Mouse (Mus musculus) intestine, embryonic 15.5 days (tissue): ENCODE results near the gene Tmem274. TPM values are rescaled to one million over a fixed set of nuclear protein-coding genes. Genes with fewer than 3 reads are reported as not detected.
"Not testable (repeated sequence)": the region's sequence is repeated elsewhere in the genome, so short reads cannot be mapped to it uniquely, and the experiment has no call there.

Experiments
- ATAC-seq: fragments of 200-750 bp; cut with Nextera tagmentation; 2 replicates; pipeline ENCODE4 v1.8.0; 2017; ENCODE audit warnings: moderate TSS enrichment, moderate library complexity
- H3K27ac ChIP-seq: fragments of 300-500 bp; sonication (generic); 2 replicates; pipeline ENCODE4 v1.5.1; 2015; ENCODE audit warnings: mild to moderate bottlenecking, inconsistent platforms
- H3K27me3 ChIP-seq: fragments of 300-500 bp; sonication (generic); replicated peaks from 2 replicates; pipeline ENCODE4 v1.6.1; 2015; ENCODE audit warnings: inconsistent platforms
- H3K36me3 ChIP-seq: fragments of 300-500 bp; sonication (generic); 2 replicates; pipeline ENCODE4 v1.6.1; 2015; ENCODE audit warnings: inconsistent platforms
- H3K4me1 ChIP-seq: fragments of 300-500 bp; sonication (generic); replicated peaks from 2 replicates; pipeline ENCODE4 v1.6.1; 2015; ENCODE audit warnings: inconsistent platforms
- H3K4me2 ChIP-seq: fragments of 300-500 bp; sonication (generic); replicated peaks from 2 replicates; pipeline ENCODE4 v1.6.1; 2015; ENCODE audit warnings: mild to moderate bottlenecking, inconsistent platforms
- H3K4me3 ChIP-seq: fragments of 300-500 bp; sonication (generic); replicated peaks from 2 replicates; pipeline ENCODE4 v1.5.1; 2015; ENCODE audit warnings: inconsistent platforms
- H3K9ac ChIP-seq: fragments of 300-500 bp; sonication (generic); 2 replicates; pipeline ENCODE4 v1.6.1; 2015; ENCODE audit warnings: inconsistent platforms
- H3K9me3 ChIP-seq: fragments of 300-500 bp; sonication (generic); 2 replicates; pipeline ENCODE4 v1.6.1; 2016; ENCODE audit warnings: inconsistent platforms
- WGBS: fragments of 180-500 bp; shearing (Covaris S2); methylation state at CpG from one replicate; pipeline ENCODE4 v1.1.7; 2015; 5-methylcytosine and 5-hydroxymethylcytosine counted together
- polyA plus RNA-seq: library from polyadenylated mRNA; unstranded; fragments of >200 nt; fragmentation: Nextera tagmentation; extraction: Ambion mirVana; gene quantifications from 2 replicates; pipeline ENCODE4 v1.2.1, GENCODE M21; 2015

Gene Tmem274
- polyA plus RNA-seq, 1 experiment from 2014 or later = not detected

DNA sequence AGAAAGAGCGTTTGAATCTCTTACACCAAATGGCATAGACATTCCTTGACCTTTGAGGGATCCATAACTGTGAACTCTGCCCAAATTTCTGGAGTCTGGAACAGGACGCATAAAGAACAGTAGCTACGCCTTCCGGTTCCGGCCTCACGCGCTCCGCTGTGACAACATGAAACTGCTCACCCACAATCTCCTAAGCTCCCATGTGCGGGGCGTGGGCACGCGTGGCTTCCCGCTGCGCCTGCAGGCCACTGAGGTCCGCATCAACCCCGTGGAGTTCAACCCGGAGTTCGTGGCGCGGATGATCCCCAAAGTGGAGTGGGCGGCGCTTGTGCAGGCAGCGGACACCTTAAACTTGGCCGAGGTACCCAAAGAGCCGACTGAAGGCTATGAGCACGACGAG lies 20.0 kb upstream of the Tmem274 start:
- not testable (repeated sequence) for H3K4me3 ChIP-seq, ATAC-seq, H3K36me3 ChIP-seq, H3K27me3 ChIP-seq, H3K9me3 ChIP-seq, H3K9ac ChIP-seq, H3K4me1 ChIP-seq, H3K27ac ChIP-seq, H3K4me2 ChIP-seq
- 82% methylated on average over 27 of the region's 27 CpGs for WGBS

DNA sequence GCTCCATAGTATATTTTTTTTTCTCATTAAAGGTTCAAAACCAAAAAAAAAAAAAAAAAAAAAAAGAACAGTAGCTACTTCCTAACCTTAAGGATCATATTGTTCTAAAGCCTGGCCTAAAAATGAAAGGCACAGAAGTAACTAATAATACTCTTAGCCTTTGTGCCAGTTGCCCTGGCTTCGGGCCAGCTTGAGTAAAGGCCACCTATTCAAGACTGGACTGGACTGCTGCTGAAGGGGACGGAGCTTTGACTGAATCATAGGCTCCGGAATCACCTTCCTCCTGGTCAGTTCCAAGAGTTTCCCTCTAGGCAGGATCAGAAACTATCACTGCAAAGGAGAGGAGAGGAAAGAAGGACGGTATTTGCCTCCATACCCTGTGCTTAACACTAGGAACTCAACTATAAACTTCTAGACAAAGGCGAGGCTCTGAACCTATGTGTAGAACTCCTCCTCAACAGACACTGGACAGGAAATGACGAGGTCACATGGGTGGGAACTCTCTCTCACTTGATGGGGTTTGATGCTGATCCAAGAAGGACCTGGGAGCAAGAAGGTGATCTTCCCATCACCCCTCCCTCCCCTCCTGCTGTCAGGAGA lies 19.2 kb upstream of the Tmem274 start:
- 75% methylated on average over 6 of the region's 6 CpGs for WGBS
- H3K9me3 ChIP-seq = no peaks in the 10 kb centered on the region
- ATAC-seq = no peak
- no peak overlapping the region for H3K4me3 ChIP-seq
- H3K27me3 ChIP-seq = no peaks in the 10 kb centered on the region
- no peak overlapping the region for H3K27ac ChIP-seq
- no peaks in the 10 kb centered on the region for H3K36me3 ChIP-seq
- H3K4me2 ChIP-seq = no peak overlapping the region
- H3K9ac ChIP-seq = no peak overlapping the region
- H3K4me1 ChIP-seq = no peaks in the 10 kb centered on the region

DNA sequence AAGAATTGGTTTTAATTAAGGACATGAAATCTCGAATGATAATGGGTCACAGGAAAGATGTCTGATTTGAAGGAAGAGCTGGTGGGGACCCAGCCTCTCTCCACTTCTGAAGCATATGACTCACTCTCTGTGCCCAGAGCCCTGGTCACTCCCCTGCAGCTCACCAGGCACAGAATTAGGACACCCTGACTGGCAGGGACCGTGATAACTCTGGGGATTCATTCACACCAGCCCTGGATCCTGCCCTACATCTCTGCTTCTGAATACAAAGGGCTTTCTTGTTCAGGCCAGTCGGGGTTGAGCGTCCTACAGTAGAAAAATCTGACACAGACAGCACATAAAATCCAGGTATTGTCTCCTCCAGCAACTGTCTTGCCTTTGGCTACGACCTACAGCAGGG lies 18.7 kb upstream of the Tmem274 start:
- H3K9ac ChIP-seq = no peak overlapping the region
- no peaks in the 10 kb centered on the region for H3K36me3 ChIP-seq
- no peak overlapping the region for H3K4me3 ChIP-seq
- no peaks in the 10 kb centered on the region for H3K27me3 ChIP-seq
- WGBS = 66% methylated on average over 5 of the region's 5 CpGs
- no peak overlapping the region for H3K27ac ChIP-seq
- no peak overlapping the region for H3K4me2 ChIP-seq
- no peaks in the 10 kb centered on the region for H3K9me3 ChIP-seq
- no peak for ATAC-seq
- H3K4me1 ChIP-seq = no peaks in the 10 kb centered on the region

DNA sequence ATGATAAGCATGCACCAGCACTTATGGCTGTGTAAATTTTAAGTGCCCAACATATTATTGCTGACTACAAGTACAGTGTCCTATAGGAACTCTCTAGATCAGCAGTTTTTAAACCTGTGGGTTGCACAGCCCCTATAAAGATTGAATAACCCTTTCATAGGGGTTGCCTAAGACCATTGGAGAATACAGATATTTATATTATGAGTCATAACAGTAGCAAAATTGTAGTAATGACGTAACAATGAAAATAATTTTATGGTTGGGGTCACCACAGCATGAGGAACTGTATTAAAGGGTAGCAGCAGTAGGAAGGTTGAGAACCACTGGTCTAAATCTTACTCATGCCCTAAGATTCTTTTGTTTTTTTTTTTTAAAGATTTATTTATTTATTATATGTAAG lies 17.8 kb upstream of the Tmem274 start:
- H3K36me3 ChIP-seq = no peaks in the 10 kb centered on the region
- no peak overlapping the region for H3K27ac ChIP-seq
- H3K9ac ChIP-seq = no peak overlapping the region
- WGBS = 72% methylated on average over 1 of the region's 1 CpGs
- ATAC-seq = no peak
- no peak overlapping the region for H3K4me3 ChIP-seq
- no peaks in the 10 kb centered on the region for H3K4me1 ChIP-seq
- H3K27me3 ChIP-seq = no peaks in the 10 kb centered on the region
- no peak overlapping the region for H3K4me2 ChIP-seq
- H3K9me3 ChIP-seq = no peaks in the 10 kb centered on the region

DNA sequence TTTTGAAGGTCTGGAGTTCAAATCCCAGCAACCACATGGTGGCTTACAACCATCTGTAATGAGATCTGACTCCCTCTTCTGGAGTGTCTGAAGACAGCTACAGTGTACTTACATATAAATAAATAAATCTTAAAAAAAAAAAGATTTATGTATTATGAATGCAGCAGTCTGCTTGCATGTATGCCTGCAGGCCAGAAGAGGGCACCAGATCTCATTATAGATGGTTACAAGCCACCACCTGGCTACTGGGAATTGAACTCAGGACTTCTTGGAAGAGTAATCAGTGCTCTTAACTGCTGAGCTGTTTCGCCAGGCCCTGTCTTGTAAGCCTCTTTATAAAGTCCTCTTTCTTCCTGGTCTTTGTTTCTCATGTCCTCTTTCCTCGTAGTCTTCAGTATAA lies 16.7 kb upstream of the Tmem274 start:
- not testable (repeated sequence) for H3K27me3 ChIP-seq, H3K9ac ChIP-seq, H3K27ac ChIP-seq, H3K4me1 ChIP-seq, H3K36me3 ChIP-seq, ATAC-seq, H3K4me3 ChIP-seq, H3K4me2 ChIP-seq, H3K9me3 ChIP-seq
- 84% methylated on average over 2 of the region's 2 CpGs for WGBS

DNA sequence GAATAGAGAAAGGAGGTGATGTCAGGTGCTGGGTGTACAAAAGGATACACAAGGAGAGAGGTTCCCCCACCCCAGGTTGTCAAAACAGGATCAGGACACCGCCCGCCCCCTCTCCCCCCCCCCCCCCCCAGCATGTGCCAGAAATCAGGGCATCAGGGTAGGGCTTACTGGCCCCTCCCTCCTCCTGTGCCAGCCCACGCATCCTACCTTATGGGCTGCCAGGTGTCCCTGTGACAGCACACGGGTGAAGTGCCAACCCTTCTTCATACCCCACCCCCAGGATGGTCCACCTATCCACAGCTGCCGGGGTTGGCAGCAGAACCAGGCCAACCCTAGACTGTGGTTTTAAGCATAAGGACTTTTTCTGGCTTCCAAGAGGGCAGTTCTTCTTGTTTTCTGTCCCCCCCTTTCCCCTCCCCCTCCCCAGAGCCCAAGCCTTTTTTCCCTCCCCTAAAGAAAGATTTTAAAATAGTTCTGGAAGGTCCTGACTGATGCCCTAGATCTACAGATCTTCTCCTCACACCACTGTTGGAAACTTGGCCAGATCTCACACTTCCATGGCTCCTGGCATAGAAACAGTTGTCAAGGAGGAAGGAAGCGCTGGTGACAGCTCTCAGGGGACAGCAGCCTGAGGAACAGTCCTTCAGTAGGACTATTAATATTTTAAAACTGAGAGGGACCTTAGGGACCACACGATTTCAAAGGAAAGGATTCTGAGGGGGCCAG lies 15.4 kb upstream of the Tmem274 start:
- WGBS = 67% methylated on average over 3 of the region's 7 CpGs
- H3K4me1 ChIP-seq = no peaks in the 10 kb centered on the region
- H3K36me3 ChIP-seq = no peaks in the 10 kb centered on the region
- no peak overlapping the region for H3K9ac ChIP-seq
- H3K4me3 ChIP-seq = no peak overlapping the region
- no peak overlapping the region for H3K4me2 ChIP-seq
- H3K27ac ChIP-seq = no peak overlapping the region
- no peaks in the 10 kb centered on the region for H3K9me3 ChIP-seq
- ATAC-seq = no peak
- H3K27me3 ChIP-seq = no peaks in the 10 kb centered on the region

DNA sequence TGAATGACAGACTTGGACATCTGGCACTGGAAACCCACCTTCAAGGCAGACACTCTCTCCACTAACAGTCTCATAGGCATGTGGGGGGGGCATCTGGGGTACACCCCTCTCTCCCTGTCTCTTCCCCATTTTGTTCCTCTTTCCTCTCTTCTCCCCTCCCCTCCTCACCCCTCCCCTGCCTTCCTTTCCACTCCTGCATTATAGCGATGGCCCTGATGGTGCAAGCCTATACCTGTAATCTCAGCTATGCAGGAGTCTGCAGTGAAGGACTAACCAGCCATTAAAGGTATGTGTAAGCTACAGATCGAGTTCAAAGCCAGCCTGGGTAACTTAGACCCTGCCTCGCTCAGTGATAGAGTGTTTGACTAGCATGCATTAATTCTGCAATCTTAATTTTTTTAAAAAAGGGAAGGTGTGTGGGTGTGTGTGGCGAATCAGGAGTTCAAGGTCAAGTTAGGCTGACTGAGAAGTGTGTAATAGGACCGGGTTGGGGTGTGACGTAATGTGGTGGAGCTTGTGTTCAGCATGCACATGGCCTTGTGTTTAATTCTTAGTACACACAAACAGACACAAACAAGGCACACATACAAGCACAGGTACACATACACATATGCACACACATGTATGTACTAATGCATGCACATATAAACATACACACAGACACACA lies 14.7 kb upstream of the Tmem274 start:
- no peak overlapping the region for H3K4me2 ChIP-seq
- no peak overlapping the region for H3K4me3 ChIP-seq
- no peaks in the 10 kb centered on the region for H3K9me3 ChIP-seq
- no peak overlapping the region for H3K27ac ChIP-seq
- H3K9ac ChIP-seq = no peak overlapping the region
- WGBS = 73% methylated on average over 6 of the region's 6 CpGs
- no peak for ATAC-seq
- no peaks in the 10 kb centered on the region for H3K27me3 ChIP-seq
- H3K4me1 ChIP-seq = no peaks in the 10 kb centered on the region
- no peaks in the 10 kb centered on the region for H3K36me3 ChIP-seq

DNA sequence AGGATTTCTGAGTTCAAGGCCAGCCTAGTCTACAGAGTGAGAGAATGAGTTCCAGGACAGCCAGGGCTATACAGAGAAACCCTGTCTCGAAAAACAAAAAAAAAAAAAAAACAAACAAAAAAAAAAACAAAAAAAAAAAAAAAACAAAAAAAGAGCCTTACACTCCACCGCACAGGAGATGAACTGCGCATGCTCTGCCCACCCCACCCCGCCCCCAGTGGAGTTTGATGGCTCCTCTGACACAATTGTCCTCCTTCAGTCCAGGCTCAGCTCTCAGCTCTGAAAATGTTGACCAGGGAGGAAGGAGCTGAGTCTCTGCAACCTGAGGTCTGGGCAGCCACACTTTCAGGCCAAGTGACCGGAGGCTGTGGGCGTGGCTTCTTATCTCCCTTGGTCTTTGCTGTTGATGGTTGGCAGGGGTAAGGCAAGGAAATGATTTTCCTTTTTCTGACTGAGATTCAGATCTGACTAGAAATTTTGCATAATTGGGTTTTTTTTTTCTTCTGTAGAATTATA lies 13.7 kb upstream of the Tmem274 start:
- no peak overlapping the region for H3K27ac ChIP-seq
- H3K9ac ChIP-seq = no peak overlapping the region
- no peaks in the 10 kb centered on the region for H3K9me3 ChIP-seq
- no peak overlapping the region for H3K4me2 ChIP-seq
- WGBS = 69% methylated on average over 6 of the region's 6 CpGs
- ATAC-seq = no peak
- peaks cover 6% of the 10 kb centered on the region; the same call in 1 of the 2 replicates for H3K36me3 ChIP-seq
- H3K27me3 ChIP-seq = no peaks in the 10 kb centered on the region
- no peaks in the 10 kb centered on the region for H3K4me1 ChIP-seq
- no peak overlapping the region for H3K4me3 ChIP-seq

DNA sequence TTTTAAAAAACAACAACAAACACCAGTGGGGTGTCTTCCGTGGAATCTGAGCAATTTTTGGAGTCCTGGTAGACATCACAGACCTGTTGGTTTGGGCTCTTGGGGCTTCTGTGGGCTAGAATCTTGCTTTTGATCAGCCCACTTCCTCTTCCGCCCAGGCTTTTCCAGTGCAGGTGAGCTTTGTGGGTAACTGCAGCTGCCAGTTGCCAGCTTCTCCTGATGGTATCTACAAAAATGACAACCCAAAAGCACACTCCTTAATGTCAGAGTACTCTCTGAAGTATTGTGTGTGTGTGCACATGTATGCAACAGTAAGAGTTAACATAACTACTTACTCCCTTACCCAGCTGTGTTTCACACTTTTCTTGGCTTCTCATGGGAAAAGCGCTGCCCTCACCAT lies 7.6 kb upstream of the Tmem274 start:
- no peak for ATAC-seq
- H3K36me3 ChIP-seq = peaks cover 8% of the 10 kb centered on the region; the same call in 1 of the 2 replicates
- no peak overlapping the region for H3K4me2 ChIP-seq
- no peaks in the 10 kb centered on the region for H3K9me3 ChIP-seq
- no peak overlapping the region for H3K4me3 ChIP-seq
- no peak overlapping the region for H3K9ac ChIP-seq
- no peaks in the 10 kb centered on the region for H3K27me3 ChIP-seq
- H3K4me1 ChIP-seq = no peaks in the 10 kb centered on the region
- no peak overlapping the region for H3K27ac ChIP-seq
- WGBS = 92% methylated on average over 3 of the region's 3 CpGs

DNA sequence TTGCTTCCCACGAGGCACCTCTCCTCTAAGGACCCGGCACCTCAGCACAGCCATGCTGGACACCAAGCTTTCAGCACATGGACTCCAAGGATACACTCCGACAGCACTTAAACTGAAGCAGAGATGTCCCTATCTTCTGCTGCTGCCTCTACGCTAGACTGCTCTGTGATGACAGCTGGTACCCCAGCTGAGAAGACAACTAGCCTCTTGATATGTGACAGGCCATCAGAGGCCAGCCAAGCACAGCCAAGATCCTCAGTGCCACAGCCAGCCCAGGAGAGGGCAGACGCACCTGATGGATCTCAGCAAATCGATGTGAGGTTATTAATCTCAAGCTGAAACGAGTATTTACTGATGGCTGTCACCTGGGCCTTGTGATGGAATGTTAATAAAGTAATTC lies 2.1 kb upstream of the Tmem274 start:
- no peak for ATAC-seq
- Histone ChIP-seq H3K9me3 (no peaks in the 10 kb centered on the region), H3K4me2 (no peak overlapping the region), H3K4me3 (no peak overlapping the region), H3K9ac (no peak overlapping the region), H3K4me1 (no peaks in the 10 kb centered on the region), H3K36me3 (0 out of 2 replicates have a peak, but pooled peaks cover 2% of the 10 kb centered on the region), H3K27me3 (no peaks in the 10 kb centered on the region), H3K27ac (no peak overlapping the region)
- 66% methylated on average over 7 of the region's 7 CpGs for WGBS

DNA sequence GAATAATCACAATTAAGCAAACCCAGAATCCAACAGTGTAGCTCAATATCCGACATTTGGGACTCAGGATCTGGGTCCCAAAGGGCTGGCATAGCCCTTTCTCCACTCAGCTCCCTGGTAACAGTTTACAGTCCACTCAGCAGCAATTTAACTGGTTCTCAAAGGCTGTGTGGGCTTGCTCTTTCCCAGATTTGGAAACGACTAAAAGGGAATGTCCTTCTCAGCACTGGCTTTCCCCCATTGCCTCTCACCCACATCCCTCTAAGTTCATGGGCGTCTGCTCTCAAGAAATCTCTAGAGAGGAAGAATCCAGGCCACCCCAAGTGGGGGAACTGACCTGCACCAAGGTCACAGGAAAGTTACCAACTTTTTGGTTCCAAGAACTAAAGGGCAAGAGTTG lies 7.4 kb downstream of the Tmem274 start:
- peaks cover 11% of the 10 kb centered on the region for H3K36me3 ChIP-seq
- H3K4me3 ChIP-seq = peak overlapping the region; percentile 77
- 50% methylated on average over 3 of the region's 3 CpGs for WGBS
- H3K4me2 ChIP-seq = peak overlapping the region; percentile 85
- H3K9me3 ChIP-seq = no peaks in the 10 kb centered on the region
- peaks cover 6% of the 10 kb centered on the region; the same call in 1 of the 2 replicates for H3K4me1 ChIP-seq
- ATAC-seq = peak; percentile 8; the same call in 1 of the 2 replicates
- H3K27ac ChIP-seq = peak overlapping the region; percentile 73
- peak overlapping the region; percentile 81 for H3K9ac ChIP-seq
- H3K27me3 ChIP-seq = no peaks in the 10 kb centered on the region

DNA sequence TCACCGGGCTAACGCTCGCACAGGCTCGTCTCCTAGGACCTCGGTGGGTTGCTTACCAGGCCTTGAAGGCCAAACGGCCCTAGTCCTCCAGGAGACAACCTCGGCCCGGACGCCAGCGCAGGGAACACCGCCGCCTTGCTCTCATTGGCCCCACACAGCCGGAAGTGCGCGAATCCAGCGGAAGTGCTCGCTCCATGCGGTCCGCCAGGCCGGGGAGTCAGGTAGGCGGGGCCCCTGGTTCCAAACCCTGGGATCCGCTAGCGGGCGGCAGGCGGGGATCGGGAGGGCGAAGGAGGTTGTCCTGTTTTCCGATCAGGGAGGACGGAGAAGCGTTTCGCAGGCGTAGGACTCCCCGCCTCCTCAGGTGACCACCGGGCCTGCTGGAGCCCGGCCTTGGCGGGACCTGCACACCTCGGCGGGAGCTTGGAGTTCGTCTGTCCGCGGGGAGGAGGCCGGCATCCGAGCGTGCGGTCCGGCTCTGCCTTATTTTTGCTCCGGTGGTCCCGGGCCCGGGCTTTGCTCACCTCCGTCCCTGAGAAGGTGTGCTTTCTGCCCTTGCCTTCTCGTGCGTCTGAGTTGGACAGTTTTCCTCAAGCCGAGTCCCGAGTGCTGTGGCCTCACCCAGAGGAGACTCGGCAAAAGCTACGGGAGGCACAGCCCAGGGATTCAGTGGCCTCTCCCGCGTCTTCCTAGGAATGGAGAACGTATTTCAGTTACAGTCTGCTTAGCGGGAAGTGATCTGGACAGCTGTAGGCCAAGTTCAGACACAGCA lies 8.1 kb downstream of the Tmem274 start, which contains the start of the genes Nmnat1 and Lzic:
Gene Nmnat1 (minus strand): TSS at position 150 of the 772 bp plus-strand sequence.
Gene Lzic (plus strand): TSS at position 177 of the 772 bp plus-strand sequence.
- peak within 1 kb of the TSS; percentile 77 for H3K4me3 ChIP-seq
- under 1% methylated on average over 60 of the region's 60 CpGs for WGBS
- peak; percentile 97 for ATAC-seq

More for the DNA sequence above, 8.1 kb downstream of the Tmem274 start, which contains the start of the genes Nmnat1 and Lzic:
- H3K4me2 ChIP-seq = peak within 1 kb of the TSS; percentile 85
- peaks cover 16% of the 10 kb centered on the region for H3K36me3 ChIP-seq
- H3K27ac ChIP-seq = peak within 1 kb of the TSS; percentile 78
- H3K9me3 ChIP-seq = no peaks in the 10 kb centered on the region
- H3K4me1 ChIP-seq = peaks cover 6% of the 10 kb centered on the region; the same call in 1 of the 2 replicates
- H3K27me3 ChIP-seq = no peaks in the 10 kb centered on the region
- H3K9ac ChIP-seq = peak within 1 kb of the TSS; percentile 81
